Mouse (Mus musculus) G1E (cell line): Measurements from ENCODE around the gene Rdx.

Experiments
- CTCF ChIP-seq: IDR thresholded peaks from 2 replicates; pipeline ENCODE4 v1.5.1; 2012; ENCODE audit warnings: low read depth, low read length, inconsistent platforms, mixed read lengths
- GATA1 ChIP-seq: IDR thresholded peaks from 2 replicates; pipeline ENCODE4 v1.6.1; 2012; ENCODE audit warnings: borderline replicate concordance, low read length, inconsistent platforms, mixed read lengths
- POLR2AphosphoS5 ChIP-seq: IDR thresholded peaks from 2 replicates; pipeline ENCODE4 v1.6.1; 2012; ENCODE audit warnings: low read depth, low read length, inconsistent platforms; ENCODE audit not compliant: insufficient replicate concordance

DNA sequence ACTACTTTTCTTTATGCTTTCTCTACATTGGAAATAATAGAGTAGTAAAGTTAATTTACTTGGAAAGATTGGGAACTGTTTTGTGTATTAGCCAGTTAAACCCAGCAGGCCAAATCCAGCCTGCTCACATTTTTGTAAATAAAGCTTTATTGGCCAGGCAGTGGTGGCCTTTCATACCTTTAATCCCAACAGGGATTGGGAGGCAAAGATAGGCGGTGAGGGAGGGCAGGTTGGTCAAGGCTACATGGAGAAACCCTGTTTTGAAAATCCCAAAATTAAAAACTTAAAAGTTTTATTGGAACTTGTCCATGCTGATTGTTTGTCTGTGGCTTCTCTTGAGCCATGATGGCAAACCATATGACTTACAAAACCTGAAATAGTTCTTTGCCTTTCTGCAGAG, 5.2 kb downstream of the Rdx start:
- no peak for TF ChIP-seq CTCF
- TF ChIP-seq GATA1 = no peak
- TF ChIP-seq POLR2AphosphoS5 = no peak
